Mouse (Mus musculus): ENCODE measurements around the gene Ak8.

GRCm38 (mm10) chr2:28836181-28836940, 136.4 kb downstream of the Ak8 start:
- no peak for TF ChIP-seq CTCF (IDR thresholded peaks at IDR 0.05; ENCODE audit: low read depth)
- TF ChIP-seq EP300 (IDR thresholded peaks at IDR 0.05; ENCODE audit: low read depth): no peak; the same call in 1 of the 2 replicates
